Mouse (Mus musculus) forebrain, embryonic 13.5 days (tissue): Measurements from ENCODE around the gene Tmem9b. TPM values are rescaled to one million over a fixed set of nuclear protein-coding genes. Genes with fewer than 3 reads are reported as not detected.

Experiments used
- ATAC-seq: fragments of 200-750 bp; cut with Nextera tagmentation; 2 replicates; pipeline ENCODE4 v1.8.0; 2017
- H3K27ac ChIP-seq: fragments of 300-500 bp; sonication (generic); 2 replicates; pipeline ENCODE4 v1.5.1; 2015; ENCODE audit warnings: inconsistent platforms, mild to moderate bottlenecking, moderate library complexity
- H3K27me3 ChIP-seq: fragments of 300-500 bp; sonication (generic); 2 replicates; pipeline ENCODE4 v1.6.1; 2015; ENCODE audit warnings: mild to moderate bottlenecking, inconsistent platforms
- H3K36me3 ChIP-seq: fragments of 300-500 bp; sonication (generic); 2 replicates; pipeline ENCODE4 v1.6.1; 2015; ENCODE audit warnings: mild to moderate bottlenecking, inconsistent platforms; ENCODE audit not compliant: poor library complexity, severe bottlenecking
- H3K4me1 ChIP-seq: fragments of 300-500 bp; sonication (generic); 2 replicates; pipeline ENCODE4 v1.6.1; 2015; ENCODE audit warnings: inconsistent platforms
- H3K4me2 ChIP-seq: fragments of 300-500 bp; sonication (generic); 2 replicates; pipeline ENCODE4 v1.6.1; 2015; ENCODE audit warnings: inconsistent platforms, mild to moderate bottlenecking, moderate library complexity
- H3K4me3 ChIP-seq: fragments of 300-500 bp; sonication (generic); 2 replicates; pipeline ENCODE4 v1.5.1; 2015; ENCODE audit warnings: mild to moderate bottlenecking, inconsistent platforms
- H3K9ac ChIP-seq: fragments of 300-500 bp; sonication (generic); 2 replicates; pipeline ENCODE4 v1.6.1; 2015; ENCODE audit warnings: mild to moderate bottlenecking, inconsistent platforms
- H3K9me3 ChIP-seq: fragments of 300-500 bp; sonication (generic); replicated peaks from 2 replicates; pipeline ENCODE4 v1.6.1; 2016; ENCODE audit warnings: inconsistent platforms
- WGBS: fragments of 180-500 bp; shearing (Covaris S2); methylation state at CpG from one replicate; pipeline ENCODE4 v1.1.7; 2015; 5-methylcytosine and 5-hydroxymethylcytosine counted together
- polyA plus RNA-seq: library from polyadenylated mRNA; unstranded; fragments of >200 nt; fragmentation: Nextera tagmentation; extraction: Ambion mirVana; gene quantifications from 2 replicates; pipeline ENCODE4 v1.2.1, GENCODE M21; 2015

The Tmem9b gene
- polyA plus RNA-seq = 62.8 and 67.0 TPM in 2 replicates

GRCm38 (mm10) chr7:109752008-109752925 is at the start of gene Tmem9b:
TSS of gene Tmem9b (minus strand) at chr7:109752875.
- H3K4me2 ChIP-seq = peak within 1 kb of the TSS; percentile 95
- H3K27ac ChIP-seq = peak within 1 kb of the TSS; percentile 79
- no peaks in the 10 kb centered on the region for H3K27me3 ChIP-seq
- H3K9ac ChIP-seq = peak within 1 kb of the TSS; percentile 93
- H3K4me1 ChIP-seq = peaks cover 23% of the 10 kb centered on the region
- H3K36me3 ChIP-seq = no peaks in the 10 kb centered on the region
- ATAC-seq = peak; percentile 93
- peak within 1 kb of the TSS; percentile 90 for H3K4me3 ChIP-seq
- under 1% methylated on average over 74 of the region's 74 CpGs for WGBS
- no peaks in the 10 kb centered on the region for H3K9me3 ChIP-seq

- Histone ChIP-seq H3K27me3 (peaks cover 29% of the 10 kb centered on the region), H3K4me1 (no peaks in the 10 kb centered on the region), H3K9ac (no peak overlapping the region), H3K4me2 (no peak overlapping the region), H3K27ac (no peak overlapping the region), H3K4me3 (no peak overlapping the region), H3K36me3 (no peaks in the 10 kb centered on the region), H3K9me3 (no peaks in the 10 kb centered on the region)
- no peak for ATAC-seq
- 90% methylated on average over 4 of the region's 4 CpGs for WGBS
These were observed 48.0 kb upstream of the Tmem9b start for GRCm38 (mm10) chr7:109800626-109801025.

DNA sequence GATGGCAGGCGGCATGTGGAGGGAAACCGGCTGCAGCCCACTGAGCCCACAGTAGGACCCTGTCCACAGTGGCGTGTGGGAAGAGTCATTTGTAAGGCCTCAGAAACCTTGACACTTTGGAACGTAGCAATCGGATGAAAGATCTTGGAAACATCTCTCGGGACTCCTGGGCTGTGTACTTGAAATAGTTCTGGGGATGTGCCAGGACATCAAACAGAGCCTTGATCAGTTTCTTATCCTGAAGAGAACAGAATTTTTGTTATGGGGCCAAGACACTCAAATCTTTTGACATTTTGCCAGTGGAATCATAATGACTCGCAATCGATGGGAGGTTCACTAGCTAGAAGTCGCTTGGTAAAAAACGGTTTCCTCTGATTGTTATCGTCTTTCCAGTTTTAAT is 46.5 kb upstream of the Tmem9b start:
- H3K4me2 ChIP-seq = no peak overlapping the region
- peaks cover 38% of the 10 kb centered on the region; the same call in 1 of the 2 replicates for H3K27me3 ChIP-seq
- no peaks in the 10 kb centered on the region for H3K4me1 ChIP-seq
- no peak overlapping the region for H3K27ac ChIP-seq
- no peak overlapping the region for H3K4me3 ChIP-seq
- no peaks in the 10 kb centered on the region for H3K9me3 ChIP-seq
- ATAC-seq = no peak
- no peak overlapping the region for H3K9ac ChIP-seq
- 84% methylated on average over 11 of the region's 11 CpGs for WGBS
- no peaks in the 10 kb centered on the region for H3K36me3 ChIP-seq

DNA sequence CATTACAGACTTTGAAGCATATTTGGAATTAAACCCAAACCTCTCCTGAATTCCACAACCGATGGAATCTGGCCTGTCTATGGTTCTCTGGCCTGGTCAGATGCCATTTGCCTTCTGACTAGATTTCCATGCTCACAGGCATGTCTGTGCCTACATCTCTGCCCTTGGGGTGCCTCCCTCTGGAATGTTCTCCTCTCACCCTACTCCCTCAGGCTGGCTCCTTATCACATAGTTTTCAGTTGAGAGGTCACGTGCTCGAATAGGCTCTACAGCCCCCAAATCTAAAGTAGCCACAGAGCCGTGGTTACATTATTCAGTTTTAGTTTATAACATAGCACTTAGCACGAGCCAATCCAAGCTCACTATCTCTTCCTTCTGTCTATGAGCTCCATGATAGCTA is 42.9 kb upstream of the Tmem9b start:
- Histone ChIP-seq H3K36me3 (no peaks in the 10 kb centered on the region), H3K9me3 (no peaks in the 10 kb centered on the region), H3K27me3 (0 out of 2 replicates have a peak, but pooled peaks cover 16% of the 10 kb centered on the region), H3K9ac (no peak overlapping the region), H3K4me1 (no peaks in the 10 kb centered on the region), H3K4me3 (no peak overlapping the region), H3K4me2 (no peak overlapping the region), H3K27ac (no peak overlapping the region)
- 81% methylated on average over 5 of the region's 5 CpGs for WGBS
- no peak for ATAC-seq

GRCm38 (mm10) chr7:109794556-109794955 is 41.9 kb upstream of the Tmem9b start:
- Histone ChIP-seq H3K4me1 (no peaks in the 10 kb centered on the region), H3K27ac (no peak overlapping the region), H3K27me3 (0 out of 2 replicates have a peak, but pooled peaks cover 10% of the 10 kb centered on the region), H3K36me3 (no peaks in the 10 kb centered on the region), H3K4me3 (no peak overlapping the region), H3K9me3 (no peaks in the 10 kb centered on the region), H3K9ac (no peak overlapping the region), H3K4me2 (no peak overlapping the region)
- WGBS = 71% methylated on average over 2 of the region's 2 CpGs
- ATAC-seq = no peak

- 75% methylated on average over 2 of the region's 2 CpGs for WGBS
- H3K36me3 ChIP-seq = no peaks in the 10 kb centered on the region
- no peak overlapping the region for H3K4me3 ChIP-seq
- no peak for ATAC-seq
- no peak overlapping the region for H3K4me2 ChIP-seq
- H3K9me3 ChIP-seq = no peaks in the 10 kb centered on the region
- 0 out of 2 replicates have a peak, but pooled peaks cover 10% of the 10 kb centered on the region for H3K27me3 ChIP-seq
- no peaks in the 10 kb centered on the region for H3K4me1 ChIP-seq
- no peak overlapping the region for H3K9ac ChIP-seq
- H3K27ac ChIP-seq = no peak overlapping the region
These were observed 40.1 kb upstream of the Tmem9b start for GRCm38 (mm10) chr7:109792759-109793158.

DNA sequence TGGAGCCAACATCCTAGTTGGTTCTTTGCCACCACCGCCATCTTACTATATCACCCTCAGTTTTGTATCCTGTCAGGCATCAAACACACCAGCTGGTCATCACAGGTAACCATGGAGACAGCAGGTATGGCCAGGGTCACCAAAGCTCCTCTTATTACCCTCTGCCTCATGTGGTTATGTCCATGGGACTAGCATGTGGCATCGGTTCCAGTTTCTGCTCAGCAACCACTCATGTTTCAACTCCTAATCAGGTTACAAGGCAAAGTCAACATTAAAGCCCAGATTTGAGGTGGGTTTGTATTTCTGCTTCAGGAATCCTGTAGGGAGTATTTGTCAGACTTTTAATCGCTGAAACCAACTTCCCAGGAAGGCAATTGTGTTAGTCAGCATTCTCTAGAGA is 38.1 kb upstream of the Tmem9b start:
- Histone ChIP-seq H3K4me2 (no peak overlapping the region), H3K4me1 (no peaks in the 10 kb centered on the region), H3K36me3 (no peaks in the 10 kb centered on the region), H3K27me3 (0 out of 2 replicates have a peak, but pooled peaks cover 10% of the 10 kb centered on the region), H3K27ac (no peak overlapping the region), H3K9ac (no peak overlapping the region), H3K9me3 (no peaks in the 10 kb centered on the region), H3K4me3 (no peak overlapping the region)
- 89% methylated on average over 3 of the region's 3 CpGs for WGBS
- ATAC-seq = no peak

DNA sequence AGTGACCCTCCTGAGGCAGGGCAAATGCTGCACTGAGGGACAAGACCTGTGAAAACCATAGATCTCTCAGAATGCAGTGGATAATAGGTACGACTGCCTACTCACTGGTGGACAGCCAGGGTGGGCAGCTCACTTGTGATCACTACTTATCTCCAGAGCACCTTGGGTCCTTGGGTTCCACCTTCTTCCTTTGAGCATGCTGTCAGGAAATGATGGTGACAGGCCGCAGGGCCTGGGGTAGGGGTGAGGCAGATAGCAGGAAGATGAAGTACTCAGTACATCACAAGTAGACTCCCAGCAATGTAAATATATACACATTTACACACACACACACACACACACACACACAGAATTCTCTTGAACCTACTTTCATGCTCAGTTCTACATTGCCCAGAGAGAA is 35.2 kb upstream of the Tmem9b start:
- H3K4me2 ChIP-seq = no peak overlapping the region
- H3K27ac ChIP-seq = no peak overlapping the region
- no peaks in the 10 kb centered on the region for H3K4me1 ChIP-seq
- peaks cover 16% of the 10 kb centered on the region for H3K27me3 ChIP-seq
- ATAC-seq = no peak
- 85% methylated on average over 2 of the region's 2 CpGs for WGBS
- no peak overlapping the region for H3K4me3 ChIP-seq
- no peak overlapping the region for H3K9ac ChIP-seq
- H3K9me3 ChIP-seq = no peaks in the 10 kb centered on the region
- H3K36me3 ChIP-seq = no peaks in the 10 kb centered on the region

- Histone ChIP-seq H3K27me3 (peaks cover 57% of the 10 kb centered on the region), H3K4me3 (no peak overlapping the region), H3K36me3 (no peaks in the 10 kb centered on the region), H3K4me1 (peaks cover 12% of the 10 kb centered on the region), H3K27ac (no peak overlapping the region), H3K9me3 (no peaks in the 10 kb centered on the region), H3K9ac (no peak overlapping the region), H3K4me2 (no peak overlapping the region)
- ATAC-seq = 0 out of 2 replicates have a peak, but pooled peaks have one; percentile 39
- WGBS = 65% methylated on average over 7 of the region's 7 CpGs
These were observed 30.6 kb upstream of the Tmem9b start for GRCm38 (mm10) chr7:109783281-109783680.

GRCm38 (mm10) chr7:109781470-109782203 is 29.0 kb upstream of the Tmem9b start, which contains the start of gene Nrip3:
TSS of gene Nrip3 (minus strand) at chr7:109782025.
- H3K4me3 ChIP-seq = peak within 1 kb of the TSS; percentile 54
- no peaks in the 10 kb centered on the region for H3K36me3 ChIP-seq
- 1% methylated on average over 44 of the region's 52 CpGs for WGBS
- H3K9me3 ChIP-seq = no peaks in the 10 kb centered on the region
- no peak within 1 kb of the TSS for H3K27ac ChIP-seq
- H3K4me2 ChIP-seq = peak within 1 kb of the TSS; percentile 97
- peaks cover 57% of the 10 kb centered on the region for H3K27me3 ChIP-seq
- peak within 1 kb of the TSS; percentile 61 for H3K9ac ChIP-seq
- ATAC-seq = peak; percentile 86
- H3K4me1 ChIP-seq = peaks cover 12% of the 10 kb centered on the region

- no peak overlapping the region for H3K27ac ChIP-seq
- 2% methylated on average over 24 of the region's 24 CpGs for WGBS
- H3K9ac ChIP-seq = peak overlapping the region; percentile 61
- no peaks in the 10 kb centered on the region for H3K36me3 ChIP-seq
- H3K9me3 ChIP-seq = no peaks in the 10 kb centered on the region
- peaks cover 57% of the 10 kb centered on the region for H3K27me3 ChIP-seq
- peak; percentile 63; the same call in 1 of the 2 replicates for ATAC-seq
- peaks cover 12% of the 10 kb centered on the region for H3K4me1 ChIP-seq
- peak overlapping the region; percentile 54 for H3K4me3 ChIP-seq
- peak overlapping the region; percentile 97 for H3K4me2 ChIP-seq
These were observed 28.4 kb upstream of the Tmem9b start for GRCm38 (mm10) chr7:109781087-109781469.

- Histone ChIP-seq H3K9me3 (no peaks in the 10 kb centered on the region), H3K27me3 (no peaks in the 10 kb centered on the region), H3K9ac (no peak overlapping the region), H3K36me3 (no peaks in the 10 kb centered on the region), H3K4me2 (no peak overlapping the region), H3K4me3 (no peak overlapping the region), H3K4me1 (no peaks in the 10 kb centered on the region), H3K27ac (no peak overlapping the region)
- no peak for ATAC-seq
These were observed 19.6 kb upstream of the Tmem9b start for GRCm38 (mm10) chr7:109772251-109772650.
